Mouse (Mus musculus) gastrocnemius, postnatal 10 days (tissue): ENCODE data around the gene Rhob. TPM values are rescaled to one million over a fixed set of nuclear protein-coding genes. Genes with fewer than 3 reads are reported as not detected.

Source experiments
- DNase-seq: peaks from one replicate; pipeline ENCODE4 v3.0.0; 2021; ENCODE audit warnings: mixed read lengths
- long read RNA-seq, 2 experiments: library from polyadenylated mRNA; stranded (forward); transcript quantifications; one replicate each; pipeline ENCODE4 v2.0.0; 2021
- total RNA-seq, 2 experiments: library from RNA; stranded (reverse); gene quantifications; 2 replicates each; pipeline ENCODE4 v1.2.3; 2021

The Rhob gene
- total RNA-seq, result 10 to 100 TPM; 80.5 to 82.4 TPM
- long read RNA-seq, experiment 1, transcript Rhob-201 (1 exons, 2,349 nt), result major isoform, 34 of 34 reads
- long read RNA-seq, experiment 1, partial matches to known transcripts, result 0 of 34 reads
- long read RNA-seq, experiment 1, other reads (novel, unspliced or antisense), result 0 of 34 reads
- long read RNA-seq, experiment 2, transcript Rhob-201 (1 exons, 2,349 nt), result major isoform, 21 of 21 reads
- long read RNA-seq, experiment 2, partial matches to known transcripts, result 0 of 21 reads
- long read RNA-seq, experiment 2, other reads (novel, unspliced or antisense), result 0 of 21 reads

- DNase-seq, result peak; percentile 91
These were observed at the start of gene Rhob for GRCm38 (mm10) chr12:8499871-8500596. Gene Rhob, minus strand, starts transcription at chr12:8500009.

- peak; percentile 57 for DNase-seq
These were observed 47.5 kb upstream of the Rhob start for GRCm38 (mm10) chr12:8547357-8547756.

- DNase-seq, result no peak
These were observed 47.0 kb upstream of the Rhob start for GRCm38 (mm10) chr12:8546801-8547200.

GRCm38 (mm10) chr12:8545066-8545610 lies 45.3 kb upstream of the Rhob start:
- no peak for DNase-seq

- no peak for DNase-seq
These were observed 42.6 kb upstream of the Rhob start for GRCm38 (mm10) chr12:8542371-8542770.

- no peak for DNase-seq
These were observed 39.7 kb upstream of the Rhob start for GRCm38 (mm10) chr12:8539471-8539870.

GRCm38 (mm10) chr12:8537291-8537690 lies 37.5 kb upstream of the Rhob start:
- DNase-seq, result no peak

- no peak for DNase-seq
These were observed 36.6 kb upstream of the Rhob start for GRCm38 (mm10) chr12:8536221-8536965.

GRCm38 (mm10) chr12:8535596-8535995 lies 35.8 kb upstream of the Rhob start:
- DNase-seq, result no peak

GRCm38 (mm10) chr12:8534915-8535314 lies 35.1 kb upstream of the Rhob start:
- no peak for DNase-seq

GRCm38 (mm10) chr12:8527770-8528169 lies 28.0 kb upstream of the Rhob start:
- DNase-seq, result no peak

- DNase-seq, result no peak
These were observed 27.4 kb upstream of the Rhob start for GRCm38 (mm10) chr12:8527175-8527574.

- no peak for DNase-seq
These were observed 24.3 kb upstream of the Rhob start for GRCm38 (mm10) chr12:8524062-8524461.

GRCm38 (mm10) chr12:8522711-8523110 lies 22.9 kb upstream of the Rhob start:
- DNase-seq, result no peak

GRCm38 (mm10) chr12:8521375-8522047 lies 21.7 kb upstream of the Rhob start:
- peak; percentile 50 for DNase-seq

- no peak for DNase-seq
These were observed 19.8 kb upstream of the Rhob start for GRCm38 (mm10) chr12:8519431-8520160.

- no peak for DNase-seq
These were observed 11.5 kb upstream of the Rhob start for GRCm38 (mm10) chr12:8511037-8511882.

- no peak for DNase-seq
These were observed 10.6 kb upstream of the Rhob start for GRCm38 (mm10) chr12:8510317-8510988.

GRCm38 (mm10) chr12:8509693-8510092 lies 9.9 kb upstream of the Rhob start:
- no peak for DNase-seq
